Mouse (Mus musculus) midbrain, embryonic 13.5 days (tissue): ENCODE measurements around the gene Zic5. TPM values are rescaled to one million over a fixed set of nuclear protein-coding genes. Genes with fewer than 3 reads are reported as not detected.

Experiments used
- ATAC-seq: fragments of 200-750 bp; cut with Nextera tagmentation; 2 replicates; pipeline ENCODE4 v1.8.0; 2017; ENCODE audit warnings: mild to moderate bottlenecking, moderate TSS enrichment, moderate library complexity
- H3K27ac ChIP-seq: fragments of 300-500 bp; sonication (generic); 2 replicates; pipeline ENCODE4 v1.5.1; 2015; ENCODE audit warnings: inconsistent platforms, mild to moderate bottlenecking, moderate library complexity
- H3K27me3 ChIP-seq: fragments of 300-500 bp; sonication (generic); 2 replicates; pipeline ENCODE4 v1.6.1; 2015; ENCODE audit warnings: mild to moderate bottlenecking, inconsistent platforms
- H3K36me3 ChIP-seq: fragments of 300-500 bp; sonication (generic); 2 replicates; pipeline ENCODE4 v1.6.1; 2015; ENCODE audit warnings: mild to moderate bottlenecking, inconsistent platforms
- H3K4me1 ChIP-seq: fragments of 300-500 bp; sonication (generic); replicated peaks from 2 replicates; pipeline ENCODE4 v1.6.1; 2015; ENCODE audit warnings: inconsistent platforms
- H3K4me2 ChIP-seq: fragments of 300-500 bp; sonication (generic); replicated peaks from 2 replicates; pipeline ENCODE4 v1.6.1; 2015; ENCODE audit warnings: moderate library complexity, mild to moderate bottlenecking, inconsistent platforms
- H3K4me3 ChIP-seq: fragments of 300-500 bp; sonication (generic); replicated peaks from 2 replicates; pipeline ENCODE4 v1.5.1; 2015; ENCODE audit warnings: mild to moderate bottlenecking, inconsistent platforms
- H3K9ac ChIP-seq: fragments of 300-500 bp; sonication (generic); replicated peaks from 2 replicates; pipeline ENCODE4 v1.6.1; 2015; ENCODE audit warnings: mild to moderate bottlenecking, inconsistent platforms
- H3K9me3 ChIP-seq: fragments of 300-500 bp; sonication (generic); 2 replicates; pipeline ENCODE4 v1.6.1; 2016; ENCODE audit warnings: mild to moderate bottlenecking, inconsistent platforms
- whole genome bisulfite sequencing: fragments of 180-500 bp; shearing (Covaris S2); methylation state at CpG from one replicate; pipeline ENCODE4 v1.1.7; 2015; 5-methylcytosine and 5-hydroxymethylcytosine counted together
- polyA plus RNA-seq: library from polyadenylated mRNA; unstranded; fragments of >200 nt; fragmentation: Nextera tagmentation; extraction: Ambion mirVana; gene quantifications from 2 replicates; pipeline ENCODE4 v1.2.1, GENCODE M21; 2015

Zic5 gene
- polyA plus RNA-seq, 1 experiment from 2014 or later, result 15.5 TPM

- Histone ChIP-seq H3K27me3 (peaks cover 62% of the 10 kb centered on the region), H3K4me3 (no peak overlapping the region), H3K4me1 (peaks cover 10% of the 10 kb centered on the region), H3K27ac (no peak overlapping the region), H3K9ac (no peak overlapping the region), H3K36me3 (no peaks in the 10 kb centered on the region), H3K9me3 (no peaks in the 10 kb centered on the region), H3K4me2 (no peak overlapping the region)
- no peak for ATAC-seq
- 83% methylated on average over 2 of the region's 2 CpGs for WGBS
Observed at GRCm38 (mm10) chr14:122413542-122413928, 51.9 kb downstream of the Zic5 start.

- no peak overlapping the region for H3K4me2 ChIP-seq
- ATAC-seq, result no peak
- H3K9ac ChIP-seq, result no peak overlapping the region
- H3K36me3 ChIP-seq, result no peaks in the 10 kb centered on the region
- peaks cover 10% of the 10 kb centered on the region for H3K4me1 ChIP-seq
- H3K27ac ChIP-seq, result no peak overlapping the region
- WGBS, result 61% methylated on average over 2 of the region's 2 CpGs
- H3K4me3 ChIP-seq, result no peak overlapping the region
- H3K9me3 ChIP-seq, result no peaks in the 10 kb centered on the region
- peaks cover 62% of the 10 kb centered on the region for H3K27me3 ChIP-seq
Observed at GRCm38 (mm10) chr14:122412841-122413541, 52.5 kb downstream of the Zic5 start.

Other genes with a start within 250 kb of the Zic5 start
- gene Gm5089, start 14.6 kb downstream of the Zic5 start, polyA plus RNA-seq, result 1.1 and 2.3 TPM in 2 replicates
- gene Zic2, start 9.8 kb upstream of the Zic5 start, polyA plus RNA-seq, result 10.3 and 10.7 TPM in 2 replicates
- 0.43 and 0.73 TPM in 2 replicates for gene Gm10837, start 24.9 kb upstream of the Zic5 start, polyA plus RNA-seq
- gene Pcca, start 68.6 kb upstream of the Zic5 start, polyA plus RNA-seq, result 24.2 and 27.4 TPM in 2 replicates